Mouse (Mus musculus): ENCODE data around the gene Prpsap1.

Gene Prpsap1

GRCm38 (mm10) chr11:116442129-116442866, 51.7 kb downstream of the Prpsap1 start:
- DNase-seq = no peak

- no peak for DNase-seq
Observed at GRCm38 (mm10) chr11:116440408-116441068, 53.5 kb downstream of the Prpsap1 start.

DNA sequence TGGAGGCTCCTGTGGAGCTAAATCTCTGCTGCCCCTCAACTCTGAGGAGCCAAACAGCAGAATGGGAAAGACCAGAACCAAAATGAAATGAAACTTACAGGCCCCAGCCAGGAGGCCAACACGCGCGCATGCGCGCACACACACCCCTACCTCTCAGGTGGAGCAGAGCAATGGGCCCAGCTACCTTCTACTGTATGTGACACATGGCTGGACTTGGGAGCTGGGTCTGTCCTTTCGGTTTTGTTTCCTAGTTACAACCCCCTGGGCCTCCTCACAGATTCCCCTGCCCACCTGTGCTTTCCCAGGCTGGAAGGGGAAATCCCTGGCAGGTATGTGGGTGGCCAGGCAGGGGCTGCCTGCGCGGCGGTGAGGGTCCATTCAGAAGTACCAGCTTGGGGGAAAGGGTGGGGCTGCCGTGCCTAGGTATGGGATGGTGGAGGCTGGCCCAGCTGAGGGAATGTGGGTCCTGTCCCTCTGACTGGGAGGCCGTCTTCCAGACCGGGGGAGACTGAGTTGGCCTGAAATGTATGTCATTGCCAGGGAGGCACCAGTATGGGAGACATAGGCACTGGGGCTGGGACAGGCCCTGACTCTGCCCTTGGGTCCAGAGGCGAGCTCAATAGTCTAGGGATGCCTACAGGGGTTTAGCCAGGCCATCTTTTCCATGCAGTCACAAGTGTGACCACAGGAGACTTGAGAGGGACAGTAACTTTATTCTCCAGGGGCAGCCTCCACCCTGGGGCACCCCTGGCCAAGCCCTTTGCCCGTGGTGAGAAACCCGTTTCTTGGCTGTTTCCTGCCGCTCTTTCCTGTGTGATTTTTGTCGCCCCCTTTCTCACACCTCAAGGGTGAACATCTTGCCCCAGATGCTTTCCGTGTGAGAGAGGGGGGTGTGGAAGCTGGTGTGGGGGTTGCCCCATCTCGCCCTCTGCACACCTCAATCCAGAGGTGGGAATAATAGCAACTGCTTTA, 54.4 kb downstream of the Prpsap1 start:
- no peak for DNase-seq

DNA sequence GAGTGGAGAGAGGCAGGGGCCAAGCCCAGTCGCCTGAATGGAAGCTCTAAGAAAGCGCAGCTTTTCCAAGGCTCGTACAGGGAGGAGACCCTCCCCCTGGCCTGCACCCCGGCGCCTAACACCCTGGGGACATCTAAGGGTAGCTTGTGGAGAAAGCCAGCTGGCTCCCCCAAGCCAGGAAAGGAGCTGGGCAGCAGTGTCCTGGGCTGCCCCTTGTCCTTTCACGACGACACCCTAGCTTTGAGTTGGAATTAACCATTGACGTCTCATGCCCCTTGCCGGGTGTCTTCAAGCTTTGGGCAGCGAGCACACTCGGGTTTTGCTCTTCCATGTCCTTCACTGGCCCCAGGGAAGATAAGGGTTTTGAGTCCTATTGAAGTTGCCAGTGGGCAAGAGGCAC, 56.5 kb downstream of the Prpsap1 start:
- no peak for DNase-seq

DNA sequence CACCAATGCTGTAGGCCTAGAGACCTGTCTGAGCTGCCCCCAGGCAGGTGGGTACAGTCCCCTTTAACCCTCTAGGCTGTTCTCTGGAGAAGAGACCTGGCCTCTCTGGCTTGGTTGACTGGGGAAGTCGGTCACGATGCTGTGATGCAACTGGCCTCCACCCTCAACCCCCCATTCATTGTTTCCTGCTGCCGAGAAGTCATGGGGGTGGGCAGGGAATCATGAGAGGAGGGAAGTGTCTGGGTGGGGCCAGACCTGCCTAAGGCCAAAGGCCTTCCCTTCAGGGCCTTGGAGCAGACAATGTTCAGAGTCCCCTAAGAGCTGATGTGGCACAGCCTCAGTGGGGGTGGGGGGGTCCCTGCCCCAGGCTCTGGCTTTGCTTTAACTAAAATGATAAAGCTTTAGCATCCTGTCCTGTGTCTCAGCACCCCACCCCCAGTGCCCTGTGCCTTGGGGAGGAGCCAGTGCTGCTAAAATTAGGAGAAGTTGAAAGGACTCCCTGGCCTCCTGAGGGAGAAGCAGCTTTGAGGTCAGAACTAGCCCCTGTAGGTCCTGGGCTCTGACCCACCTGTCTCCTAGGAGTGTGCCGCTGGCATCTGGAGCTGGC, 57.2 kb downstream of the Prpsap1 start:
- no peak for DNase-seq

DNA sequence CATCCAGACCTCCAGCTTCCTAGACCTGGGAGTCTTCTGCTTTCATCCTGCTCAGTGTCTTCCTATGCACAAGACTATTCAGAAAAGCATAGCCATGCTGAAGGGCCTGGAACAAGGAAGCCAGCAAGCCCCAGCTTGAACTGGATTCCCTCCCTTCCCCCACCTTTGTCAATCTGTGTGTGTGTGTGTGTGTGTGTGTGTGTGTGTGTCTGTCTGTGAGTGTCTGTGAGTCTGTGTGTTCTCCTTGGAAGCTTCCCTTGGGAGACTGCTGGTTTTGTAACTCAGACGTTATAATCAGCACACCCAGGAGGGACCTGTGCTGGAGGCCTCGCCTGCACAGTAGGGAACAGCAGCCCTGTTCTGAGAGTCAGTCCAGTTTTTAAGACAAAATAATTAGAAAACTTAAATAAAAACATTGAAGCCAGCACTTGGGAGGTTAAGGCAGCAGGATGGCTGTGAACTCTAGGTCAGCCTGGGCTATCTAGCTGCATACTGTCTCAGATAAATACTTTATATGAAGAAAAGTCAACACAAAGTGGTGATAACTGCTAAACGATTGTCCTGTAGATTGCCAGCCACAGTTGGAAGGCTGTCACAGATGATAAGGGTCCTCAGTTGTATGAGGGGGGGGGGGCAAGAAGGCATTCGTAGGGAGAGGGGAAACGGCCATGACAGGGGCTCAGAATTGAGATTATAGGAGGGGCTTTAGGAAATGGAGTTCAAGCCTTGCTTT, 57.8 kb downstream of the Prpsap1 start:
- DNase-seq = no peak

GRCm38 (mm10) chr11:116434967-116435752, 58.8 kb downstream of the Prpsap1 start:
- DNase-seq = no peak

DNA sequence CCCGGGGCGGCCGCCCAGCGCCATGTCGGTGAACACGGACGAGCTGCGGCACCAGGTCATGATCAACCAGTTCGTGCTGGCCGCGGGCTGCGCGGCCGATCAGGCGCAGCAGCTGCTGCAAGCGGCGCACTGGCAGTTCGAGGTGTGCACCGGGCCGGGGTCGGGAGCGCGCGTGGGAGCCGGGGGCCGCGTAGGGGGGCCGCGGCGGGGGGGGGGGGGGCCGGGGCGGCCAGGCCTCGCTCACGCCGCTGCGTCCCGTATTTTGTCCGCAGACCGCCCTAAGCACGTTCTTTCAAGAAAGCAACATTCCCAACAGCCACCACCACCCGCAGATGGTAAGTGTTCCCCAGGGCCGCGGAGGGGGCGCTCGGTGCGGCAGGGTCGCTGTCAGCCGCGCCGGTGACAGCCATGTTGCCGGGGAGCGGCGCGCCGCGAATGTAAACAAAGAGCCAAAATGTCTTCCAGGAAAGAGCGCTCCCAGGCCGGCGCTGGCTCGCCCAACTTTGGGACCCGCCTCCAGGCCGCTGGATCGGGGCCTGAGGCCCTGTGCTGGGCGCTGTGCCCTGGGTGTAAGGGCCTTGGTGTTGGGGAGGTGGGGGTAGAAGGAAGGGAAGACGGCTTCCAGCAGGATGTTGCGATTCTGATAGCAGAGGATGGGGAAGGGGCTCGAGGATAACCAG, 59.6 kb downstream of the Prpsap1 start:
- peak; percentile 44 for DNase-seq

GRCm38 (mm10) chr11:116433356-116434286, 60.4 kb downstream of the Prpsap1 start, which contains the start of gene Ubald2:
Ubald2 (plus strand) TSS chr11:116434094.
- DNase-seq = peak; percentile 99

DNA sequence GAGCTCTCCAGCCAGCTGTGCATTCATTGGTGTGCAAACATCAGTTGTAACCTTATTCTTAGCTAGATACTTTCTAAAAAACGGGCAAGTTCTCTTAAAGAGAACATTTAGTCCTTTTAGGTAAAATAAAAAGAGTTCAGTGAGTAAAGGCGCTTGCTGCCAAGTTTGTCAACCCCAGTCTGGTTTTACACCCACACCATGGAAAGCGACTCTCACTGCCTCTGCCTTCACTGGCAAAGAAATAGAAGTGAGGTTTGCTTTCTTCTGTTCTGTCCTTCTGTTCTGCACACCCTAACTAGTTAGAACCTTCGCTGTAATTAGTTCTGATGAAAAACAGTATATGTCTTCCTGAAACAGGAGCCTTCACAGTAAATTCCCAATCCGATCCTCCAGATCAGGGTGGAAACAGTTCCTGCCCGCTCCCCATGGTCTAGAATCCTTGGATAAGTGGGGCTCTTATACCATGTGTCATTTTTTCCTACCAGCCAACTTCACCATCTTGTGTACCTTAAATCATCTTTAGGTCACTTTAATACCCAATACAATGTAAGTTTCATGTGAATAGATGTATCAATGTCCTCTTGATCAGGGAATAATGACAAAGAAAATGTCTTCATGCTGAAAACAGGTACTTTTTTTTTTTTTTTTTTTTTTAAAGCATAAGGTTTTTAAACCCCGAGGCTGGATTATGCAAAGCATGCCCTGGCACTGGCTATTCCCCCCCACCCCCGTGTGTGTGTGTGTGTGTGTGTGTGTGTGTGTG, 61.2 kb downstream of the Prpsap1 start:
- DNase-seq = no peak

DNA sequence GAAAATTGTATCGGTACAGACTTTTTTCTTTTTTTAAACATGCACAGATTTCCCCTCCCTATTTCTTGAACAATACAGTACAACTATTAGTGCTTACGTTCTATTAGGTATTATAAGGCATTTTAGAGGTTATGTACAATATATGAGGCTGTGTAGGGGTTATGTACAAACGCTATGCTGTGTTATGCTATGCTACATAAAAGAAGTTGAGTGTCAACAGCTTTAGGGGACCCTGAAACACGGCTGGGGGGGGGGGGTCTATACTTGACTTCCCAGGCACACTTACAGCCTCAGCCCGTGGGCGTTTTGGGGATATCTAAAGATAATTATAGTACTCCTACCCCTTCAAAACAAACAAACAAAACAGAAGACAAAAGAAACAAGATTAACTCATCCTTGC, 61.9 kb downstream of the Prpsap1 start:
- DNase-seq = no peak

- DNase-seq = no peak
Observed at GRCm38 (mm10) chr11:116431428-116432077, 62.4 kb downstream of the Prpsap1 start.

DNA sequence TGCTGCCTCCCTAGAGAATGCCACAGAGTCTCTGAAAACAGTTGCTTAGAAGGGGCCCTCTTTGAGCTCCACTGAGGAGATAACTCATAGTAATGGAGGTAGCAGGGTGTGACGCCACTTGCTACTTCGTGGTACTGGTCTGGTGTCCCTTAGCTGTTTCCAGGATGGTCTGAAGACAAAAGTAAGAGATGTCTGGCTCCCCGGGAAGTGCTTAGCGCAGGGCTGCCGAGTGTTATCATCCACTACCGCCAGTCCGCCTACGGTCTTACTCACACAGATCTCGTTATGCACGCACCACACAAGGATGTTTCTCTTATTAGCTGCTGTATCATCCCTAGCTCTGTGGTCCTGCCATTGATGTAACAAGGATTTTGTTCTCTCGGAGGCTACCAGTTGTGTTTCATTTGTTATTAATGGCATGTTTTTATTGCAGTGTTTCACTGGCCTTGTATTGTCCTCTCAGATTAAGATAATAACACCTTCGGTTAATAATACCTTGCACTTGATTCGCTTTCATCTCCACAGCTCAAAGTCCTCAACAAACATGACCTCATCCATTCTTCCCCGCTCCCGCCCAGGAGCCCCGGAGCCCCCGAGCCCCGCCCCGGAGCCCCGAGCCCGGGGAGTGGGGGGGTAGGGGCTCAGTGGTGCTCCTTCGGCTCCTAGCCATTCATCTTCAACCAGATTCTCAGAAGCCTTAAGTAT, 63.1 kb downstream of the Prpsap1 start:
- DNase-seq = no peak

DNA sequence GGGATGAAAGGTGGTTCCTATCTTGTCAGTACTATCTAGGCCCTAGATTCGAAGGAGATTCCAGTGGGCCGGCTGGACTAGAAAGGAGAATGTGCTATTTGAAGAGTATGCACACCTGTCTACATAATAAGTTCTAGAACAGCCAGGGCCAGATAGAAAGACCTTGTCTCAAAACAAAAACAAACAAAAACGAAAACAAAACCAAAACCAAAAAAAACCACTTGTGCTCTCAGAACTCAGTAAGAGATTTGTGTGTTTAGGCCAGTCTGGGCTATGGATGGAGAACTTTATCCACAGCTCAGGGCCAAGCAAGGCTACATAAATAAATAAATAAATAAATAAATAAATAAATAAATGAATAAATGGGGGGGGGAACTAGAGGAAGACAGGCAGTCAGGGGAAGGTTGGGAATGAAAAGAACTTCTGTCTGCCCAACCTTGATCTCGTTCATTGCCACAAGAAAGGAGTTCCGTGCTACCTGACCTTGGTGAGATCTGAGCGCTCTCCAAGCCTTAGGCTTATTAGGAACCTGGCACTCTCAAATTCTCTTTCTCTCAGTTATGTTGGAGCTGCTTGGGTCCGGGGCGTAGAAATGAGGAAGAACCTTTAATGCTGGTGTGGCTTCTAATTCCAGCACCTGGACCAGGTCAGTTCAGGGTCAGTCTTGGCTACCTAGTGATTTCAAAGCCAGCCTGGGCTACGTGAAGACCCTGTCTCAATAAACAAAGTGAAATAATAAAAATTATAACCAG, 64.0 kb downstream of the Prpsap1 start:
- no peak for DNase-seq

DNA sequence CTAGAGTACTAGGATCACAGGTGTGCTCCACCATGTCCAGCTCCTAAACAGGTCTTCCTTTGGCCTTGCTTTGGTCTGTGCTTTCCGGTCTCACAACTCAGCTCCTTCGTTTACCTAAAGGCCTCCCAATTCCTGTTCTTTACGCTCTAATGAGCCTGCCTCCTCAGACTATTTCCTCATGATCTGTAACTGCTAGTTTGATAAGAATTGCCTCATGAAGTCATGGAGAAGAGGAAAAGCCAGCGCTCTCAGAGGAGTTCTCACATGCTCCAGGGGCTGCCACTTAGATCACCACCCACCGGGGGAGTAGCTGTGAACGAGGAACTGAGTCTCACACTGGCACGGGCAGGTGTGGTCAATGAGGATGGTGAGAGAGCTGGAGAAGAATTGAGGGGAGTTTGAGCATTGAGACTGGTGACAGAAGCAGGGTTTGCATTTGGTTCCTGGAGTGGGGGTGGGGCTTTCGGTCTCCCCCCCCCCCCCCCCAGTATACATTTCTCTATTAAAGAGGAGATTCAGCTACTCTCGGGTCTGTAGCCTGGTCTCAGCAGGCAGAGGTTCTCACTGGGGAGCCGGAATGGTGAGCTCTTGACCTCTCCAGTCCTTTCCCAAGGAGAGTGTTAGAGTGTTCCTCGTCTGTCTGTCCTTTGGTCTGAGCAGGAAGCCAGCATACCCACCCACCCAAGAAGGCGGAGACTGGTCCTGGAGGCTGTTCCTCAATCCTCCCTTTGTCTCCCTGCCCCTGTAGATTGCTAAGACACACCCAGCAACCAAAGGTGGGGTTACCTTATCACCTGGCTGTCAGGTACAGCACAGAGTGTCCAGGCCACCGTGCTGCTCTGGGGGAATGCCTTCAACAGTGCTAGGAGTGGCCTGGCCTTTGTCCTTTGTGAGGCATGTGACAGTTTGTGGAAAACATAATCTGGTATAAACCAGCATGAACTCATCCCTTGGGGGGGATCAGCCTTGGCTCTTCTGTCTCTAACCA, 64.8 kb downstream of the Prpsap1 start:
- DNase-seq = no peak
